Mouse (Mus musculus) adrenal gland, adult (tissue): ENCODE measurements at regions not wholly inside any gene's neighbourhood (a gene's known extent, or its start where the extent isn't known, plus 50 kb on each side); places are given as distances from the start of the nearest gene placed in this dataset.

ENCODE experiments used
- DNase-seq, 2 experiments: peaks; one replicate each; pipeline ENCODE4 v3.0.0; 2022 to 2023; ENCODE audit warnings: low spot score in 1 of 2; ENCODE audit not compliant: inconsistent age in 2 of 2

- DNase-seq = no peak
Observed at GRCm38 (mm10) chr4:31880213-31880612, 83.7 kb upstream of the Map3k7 start.

- no peak for DNase-seq
Observed at GRCm38 (mm10) chr4:31889673-31890072, 74.2 kb upstream of the Map3k7 start.

GRCm38 (mm10) chr4:31909086-31909673, 54.7 kb upstream of the Map3k7 start:
- no peak for DNase-seq
